Mouse (Mus musculus): ENCODE measurements around the gene Mrps36.
A peak's percentile ranks its signal among the peaks of the same experiment; 100 is the strongest.
"Not testable (repeated sequence)": the region's sequence is repeated elsewhere in the genome, so short reads cannot be mapped to it uniquely, and the experiment has no call there.

The Mrps36 gene

GRCm38 (mm10) chr13:100744036-100744744 is at the start of gene Mrps36:
TSS of gene Mrps36 (minus strand) at chr13:100744659.
- peak; percentile 94 to 97 for DNase-seq

GRCm38 (mm10) chr13:100789083-100789482 is 44.6 kb upstream of the Mrps36 start:
- no peak for DNase-seq

- DNase-seq, result not testable (repeated sequence)
Observed at GRCm38 (mm10) chr13:100788057-100788456, 43.6 kb upstream of the Mrps36 start.

GRCm38 (mm10) chr13:100787316-100788010 is 43.0 kb upstream of the Mrps36 start:
- DNase-seq, result no peak

- DNase-seq, result peak; percentile 90 to 95
Observed at GRCm38 (mm10) chr13:100786414-100786867, 42.0 kb upstream of the Mrps36 start, which contains the start of gene Ccnb1. TSS of gene Ccnb1 (minus strand) at chr13:100786570.

GRCm38 (mm10) chr13:100785806-100786413 is 41.5 kb upstream of the Mrps36 start:
- no peak for DNase-seq

GRCm38 (mm10) chr13:100777491-100777890 is 33.0 kb upstream of the Mrps36 start:
- DNase-seq, result no peak

- DNase-seq, result no peak
Observed at GRCm38 (mm10) chr13:100776710-100777109, 32.3 kb upstream of the Mrps36 start.

- no peak for DNase-seq
Observed at GRCm38 (mm10) chr13:100776056-100776419, 31.6 kb upstream of the Mrps36 start.

GRCm38 (mm10) chr13:100775252-100776055 is 31.0 kb upstream of the Mrps36 start, which contains the start of gene Cenph:
TSS of gene Cenph (minus strand) at chr13:100775899.
- peak; percentile 65 to 83 for DNase-seq

GRCm38 (mm10) chr13:100774704-100775103 is 30.2 kb upstream of the Mrps36 start:
- no peak for DNase-seq

- DNase-seq, result no peak
Observed at GRCm38 (mm10) chr13:100755329-100755728, 10.9 kb upstream of the Mrps36 start.

GRCm38 (mm10) chr13:100754186-100754585 is 9.7 kb upstream of the Mrps36 start:
- no peak for DNase-seq

- DNase-seq, result no peak
Observed at GRCm38 (mm10) chr13:100753011-100753410, 8.6 kb upstream of the Mrps36 start.

GRCm38 (mm10) chr13:100752529-100752928 is 8.1 kb upstream of the Mrps36 start:
- DNase-seq, result no peak

GRCm38 (mm10) chr13:100751402-100751801 is 6.9 kb upstream of the Mrps36 start:
- no peak for DNase-seq

- DNase-seq, result no peak
Observed at GRCm38 (mm10) chr13:100750799-100751198, 6.3 kb upstream of the Mrps36 start.

- no peak for DNase-seq
Observed at GRCm38 (mm10) chr13:100748638-100749037, 4.2 kb upstream of the Mrps36 start.

- DNase-seq, result no peak
Observed at GRCm38 (mm10) chr13:100746090-100746489, 1.6 kb upstream of the Mrps36 start.

GRCm38 (mm10) chr13:100743346-100744035 is 968 bp downstream of the Mrps36 start:
- DNase-seq, result peak; percentile 7 to 10

GRCm38 (mm10) chr13:100742831-100743230 is 1.6 kb downstream of the Mrps36 start:
- peak; percentile 7 to 14 for DNase-seq

- DNase-seq, result no peak
Observed at GRCm38 (mm10) chr13:100732756-100733155, 11.7 kb downstream of the Mrps36 start.
